Mouse (Mus musculus) naive thymus-derived CD4-positive, alpha-beta T cell, adult 5 months (primary cell): ENCODE data around the gene Fblim1. TPM values are rescaled to one million over a fixed set of nuclear protein-coding genes. Genes with fewer than 3 reads are reported as not detected.

Experiments used
- polyA plus RNA-seq: library from polyadenylated mRNA; unstranded; fragments of 100-300 nt; shearing (Covaris generic); gene quantifications from one replicate; pipeline ENCODE4 v1.2.1, GENCODE M21; 2017

The Fblim1 gene
- polyA plus RNA-seq, result not detected

DNA sequence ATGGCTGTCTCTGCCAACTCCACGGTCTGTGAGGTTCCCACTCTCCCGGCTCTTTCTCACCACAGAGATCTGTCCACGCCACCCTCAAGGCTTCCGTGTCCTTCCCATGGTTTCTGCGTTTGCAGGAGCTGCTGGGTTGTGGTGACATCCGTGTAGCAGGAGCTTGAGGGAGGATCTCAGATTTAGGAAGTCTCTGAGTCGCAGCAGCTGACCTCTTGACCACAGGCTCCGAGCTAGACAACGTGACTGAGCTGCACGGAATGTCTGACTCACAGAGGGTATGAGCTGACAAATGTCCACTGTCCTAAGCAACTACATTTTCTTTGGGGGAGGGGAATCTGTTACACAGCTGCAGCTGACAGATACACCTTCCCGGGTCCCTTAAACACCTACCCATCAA is at the start of gene Fblim1:
Gene Fblim1 (minus strand): TSS at position 236 of the 400 bp plus-strand sequence.

DNA sequence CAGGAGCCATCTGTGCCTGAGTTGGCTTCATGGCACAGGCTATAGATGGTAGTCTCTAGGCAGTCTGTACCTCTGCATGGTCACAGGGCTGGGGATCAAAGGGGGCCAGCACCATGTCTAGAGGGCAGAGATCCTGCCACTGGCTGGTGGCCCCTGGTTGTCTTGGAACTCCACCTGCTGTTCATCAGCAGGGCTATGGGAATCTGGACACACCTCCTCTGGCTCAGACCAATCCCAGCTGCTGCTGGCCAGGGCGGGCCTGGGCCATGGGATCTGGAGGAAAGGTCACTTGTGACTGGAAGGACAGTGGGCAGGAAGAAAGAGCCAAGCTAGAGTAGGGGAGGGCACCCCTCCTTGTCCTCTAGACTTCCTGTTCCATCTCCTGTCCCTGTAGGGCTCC is 17.8 kb upstream of the Fblim1 start, which contains the start of gene Slc25a34:
Gene Slc25a34 (minus strand): TSS at position 156 of the 400 bp plus-strand sequence.

DNA sequence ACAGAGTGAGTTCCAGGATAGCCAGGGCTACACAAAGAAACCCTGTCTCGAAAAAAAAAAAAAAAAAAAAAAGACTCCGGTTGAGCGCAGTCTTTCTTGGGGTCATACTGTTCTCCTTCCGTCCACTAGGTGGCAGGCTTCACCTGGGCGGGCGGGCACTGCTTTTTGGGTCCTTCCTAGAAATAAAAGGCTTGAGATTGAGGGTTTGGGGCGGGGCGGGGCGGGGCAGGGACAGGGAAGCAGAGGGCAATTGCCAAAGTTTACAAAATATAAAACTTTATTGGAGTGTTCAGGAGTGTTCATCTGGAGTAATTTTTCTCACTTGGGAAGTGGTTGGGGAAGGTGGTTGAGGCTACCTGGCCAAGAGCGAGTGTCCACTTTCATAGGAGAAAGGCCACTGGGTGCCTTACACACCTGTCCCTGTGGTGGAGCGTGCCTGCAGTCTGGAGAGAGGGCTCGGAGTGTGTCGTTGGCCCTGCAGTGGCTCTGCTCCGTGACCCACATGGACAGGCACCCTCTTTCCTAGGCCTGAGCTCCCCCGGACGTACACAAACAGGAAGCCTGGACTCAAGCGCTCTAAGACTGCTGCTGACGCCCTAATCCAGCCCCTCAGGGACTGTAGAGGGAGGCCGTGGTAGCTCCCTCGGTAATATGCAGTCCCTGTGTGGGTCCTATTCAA is 12.8 kb upstream of the Fblim1 start, which contains the start of gene Tmem82:
Gene Tmem82 (minus strand): TSS at position 69 of the 679 bp plus-strand sequence.

DNA sequence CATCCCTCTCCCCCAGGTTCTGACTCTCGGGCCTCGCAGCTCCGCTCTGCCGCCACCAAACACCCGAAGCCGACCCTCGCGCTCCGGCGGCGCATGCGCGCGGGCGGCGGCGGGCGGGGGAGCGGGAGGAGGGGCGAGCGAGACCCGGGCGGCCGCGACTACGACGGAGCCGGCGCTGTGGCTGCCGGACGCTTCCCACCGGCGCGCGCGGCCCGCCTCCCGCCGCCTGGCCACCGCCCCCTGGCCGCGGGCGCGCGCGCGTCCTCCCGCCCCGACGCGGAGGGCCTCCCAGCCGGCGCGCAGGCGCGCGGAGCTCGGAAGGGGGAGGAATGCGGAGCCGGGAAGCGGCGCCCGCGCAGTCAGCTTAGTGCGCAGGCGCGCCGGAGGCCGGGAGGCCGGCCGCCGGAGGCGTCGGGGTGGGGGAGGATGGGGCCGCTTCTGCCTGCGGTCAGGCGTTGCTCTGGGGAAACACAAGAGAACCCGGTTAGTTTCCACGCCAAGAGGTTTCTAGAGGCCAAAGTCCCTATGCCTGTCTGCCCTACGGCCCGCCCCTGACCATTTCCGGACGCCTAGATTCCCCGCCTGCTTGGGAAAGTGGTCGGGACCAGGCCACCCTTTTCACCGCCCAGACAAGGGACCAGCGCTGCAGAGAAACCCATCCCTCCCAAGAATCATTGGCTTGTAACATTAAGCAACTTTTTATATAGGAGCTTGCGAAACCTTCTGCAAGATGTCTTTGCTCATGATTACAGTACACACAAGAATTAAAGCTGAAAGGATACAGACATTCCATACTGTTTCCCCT is 67.3 kb downstream of the Fblim1 start, which contains the start of gene Spen:
Gene Spen (minus strand): TSS at position 190 of the 805 bp plus-strand sequence.

Other genes with a start within 250 kb of the Fblim1 start
- not detected for gene Fam131c, start 237.9 kb downstream of the Fblim1 start, polyA plus RNA-seq
- gene Clcnka, start 207.4 kb downstream of the Fblim1 start, polyA plus RNA-seq, result not detected
- gene Clcnkb, start 190.1 kb downstream of the Fblim1 start, polyA plus RNA-seq, result not detected
- not detected for gene Hspb7, start 185.3 kb downstream of the Fblim1 start, polyA plus RNA-seq
- not detected for gene Srarp, start 170.0 kb downstream of the Fblim1 start, polyA plus RNA-seq
- 47.7 TPM for gene Zbtb17, start 161.4 kb downstream of the Fblim1 start, polyA plus RNA-seq
- 32.1 TPM for gene Spen, start 67.5 kb downstream of the Fblim1 start, polyA plus RNA-seq
- not detected for gene Tmem82, start 12.5 kb upstream of the Fblim1 start, polyA plus RNA-seq
- not detected for gene Slc25a34, start 17.7 kb upstream of the Fblim1 start, polyA plus RNA-seq
- 11.3 TPM for gene Plekhm2, start 58.8 kb upstream of the Fblim1 start, polyA plus RNA-seq
- 3.4 TPM for gene Rsc1a1, start 79.5 kb upstream of the Fblim1 start, polyA plus RNA-seq
- gene Ddi2, start 117.3 kb upstream of the Fblim1 start, polyA plus RNA-seq, result 55.0 TPM
- gene Agmat, start 140.6 kb upstream of the Fblim1 start, polyA plus RNA-seq, result not detected
- gene Dnajc16, start 184.8 kb upstream of the Fblim1 start, polyA plus RNA-seq, result 2.7 TPM
- gene Casp9, start 187.5 kb upstream of the Fblim1 start, polyA plus RNA-seq, result 8.6 TPM
- gene Cela2a, start 220.1 kb upstream of the Fblim1 start, polyA plus RNA-seq, result not detected
- gene Ctrc, start 240.3 kb upstream of the Fblim1 start, polyA plus RNA-seq, result not detected